Mouse (Mus musculus) lung, postnatal 0 days (tissue): Measurements from ENCODE around the gene 9130019O22Rik. TPM values are rescaled to one million over a fixed set of nuclear protein-coding genes. Genes with fewer than 3 reads are reported as not detected.
"Not testable (repeated sequence)": the region's sequence is repeated elsewhere in the genome, so short reads cannot be mapped to it uniquely, and the experiment has no call there.

Source experiments
- ATAC-seq: fragments of 200-750 bp; cut with Nextera tagmentation; 2 replicates; pipeline ENCODE4 v1.8.0; 2017; ENCODE audit warnings: moderate library complexity
- DNase-seq: peaks from one replicate; pipeline ENCODE4 v3.0.0-alpha.2; 2016; ENCODE audit warnings: low spot score
- H3K27ac ChIP-seq: fragments of 300-500 bp; sonication (generic); 2 replicates; pipeline ENCODE4 v1.5.1; 2014; ENCODE audit warnings: antibody characterized with exemption, mild to moderate bottlenecking, low read length, mixed read lengths
- H3K27me3 ChIP-seq: fragments of 300-500 bp; sonication (generic); replicated peaks from 2 replicates; pipeline ENCODE4 v1.6.1; 2014; ENCODE audit warnings: low read length, mixed read lengths; ENCODE audit not compliant: insufficient read depth
- H3K36me3 ChIP-seq: fragments of 300-500 bp; sonication (generic); 2 replicates; pipeline ENCODE4 v1.6.1; 2014; ENCODE audit warnings: low read length, mixed read lengths; ENCODE audit not compliant: insufficient read depth
- H3K4me1 ChIP-seq: fragments of 300-500 bp; sonication (generic); 2 replicates; pipeline ENCODE4 v1.6.1; 2014; ENCODE audit warnings: antibody characterized with exemption, low read depth, low read length, mixed read lengths; ENCODE audit not compliant: insufficient read depth
- H3K4me2 ChIP-seq: fragments of 300-500 bp; sonication (generic); replicated peaks from 2 replicates; pipeline ENCODE4 v1.6.1; 2014; ENCODE audit warnings: low read depth, mild to moderate bottlenecking, low read length, moderate library complexity, mixed read lengths
- H3K4me3 ChIP-seq: fragments of 300-500 bp; sonication (generic); 2 replicates; pipeline ENCODE4 v1.5.1; 2014; ENCODE audit warnings: low read depth, low read length
- H3K9ac ChIP-seq: fragments of 300-500 bp; sonication (generic); replicated peaks from 2 replicates; pipeline ENCODE4 v1.6.1; 2014; ENCODE audit warnings: low read depth, mild to moderate bottlenecking
- H3K9me3 ChIP-seq: fragments of 300-500 bp; sonication (generic); 2 replicates; pipeline ENCODE4 v1.6.1; 2016; ENCODE audit warnings: low read length, mixed read lengths
- CTCF ChIP-seq: IDR thresholded peaks from 2 replicates; pipeline ENCODE4 v1.5.1; 2016; ENCODE audit warnings: antibody characterized with exemption, mild to moderate bottlenecking
- EP300 ChIP-seq: IDR thresholded peaks from 2 replicates; pipeline ENCODE4 v1.6.1; 2016; ENCODE audit warnings: antibody characterized with exemption, mild to moderate bottlenecking, control low read depth
- WGBS: fragments of 180-500 bp; shearing (Covaris S2); extraction: QIAGEN DNeasy Blood & Tissue Kit; methylation state at CpG from one replicate; pipeline ENCODE4 v1.1.7; 2014; 5-methylcytosine and 5-hydroxymethylcytosine counted together
- polyA plus RNA-seq: library from polyadenylated mRNA; unstranded; fragments of >200 nt; fragmentation: Nextera tagmentation; extraction: Ambion mirVana; gene quantifications from 2 replicates; pipeline ENCODE4 v1.2.1, GENCODE M21; 2015

Gene 9130019O22Rik
- polyA plus RNA-seq, 1 experiment from 2014 or later: 5.4 TPM

GRCm38 (mm10) chr7:127378310-127378921, 8.6 kb downstream of the 9130019O22Rik start:
- no peaks in the 10 kb centered on the region for H3K9me3 ChIP-seq
- no peak overlapping the region for H3K4me3 ChIP-seq
- H3K4me2 ChIP-seq: no peak overlapping the region
- ATAC-seq (no peak), DNase-seq (no peak)
- no peak overlapping the region for H3K27ac ChIP-seq
- no peaks in the 10 kb centered on the region for H3K27me3 ChIP-seq
- TF ChIP-seq CTCF (no peak), EP300 (no peak)
- H3K9ac ChIP-seq: no peak overlapping the region
- H3K4me1 ChIP-seq: peaks cover 2% of the 10 kb centered on the region; the same call in 1 of the 2 replicates
- 72% methylated on average over 6 of the region's 6 CpGs for WGBS
- no peaks in the 10 kb centered on the region for H3K36me3 ChIP-seq

GRCm38 (mm10) chr7:127375271-127376245, 11.4 kb downstream of the 9130019O22Rik start, which contains the start of gene Zfp747:
TSS of gene Zfp747 (minus strand) at chr7:127376050.
- H3K9ac ChIP-seq: peak within 1 kb of the TSS; percentile 70
- H3K4me2 ChIP-seq: peak within 1 kb of the TSS; percentile 72
- ATAC-seq (peak; percentile 99), DNase-seq (peak; percentile 98)
- not testable (repeated sequence) for H3K27me3 ChIP-seq, H3K9me3 ChIP-seq, H3K36me3 ChIP-seq, H3K4me1 ChIP-seq
- peak within 1 kb of the TSS; percentile 65 for H3K4me3 ChIP-seq
- peak within 1 kb of the TSS; percentile 79 for H3K27ac ChIP-seq
- peak; percentile 81 for TF ChIP-seq CTCF
- 1% methylated on average over 47 of the region's 49 CpGs for WGBS

GRCm38 (mm10) chr7:127371870-127372269, 15.1 kb downstream of the 9130019O22Rik start:
- H3K4me3 ChIP-seq, H3K27me3 ChIP-seq, H3K27ac ChIP-seq, H3K36me3 ChIP-seq, ATAC-seq, H3K9me3 ChIP-seq, DNase-seq, H3K4me2 ChIP-seq, H3K9ac ChIP-seq, H3K4me1 ChIP-seq: not testable (repeated sequence)
- peak; percentile 33; the same call in 1 of the 2 replicates for TF ChIP-seq CTCF
- WGBS: 72% methylated on average over 3 of the region's 3 CpGs

- Histone ChIP-seq H3K36me3 (no peaks in the 10 kb centered on the region), H3K27ac (no peak overlapping the region), H3K4me3 (no peak overlapping the region), H3K9me3 (no peaks in the 10 kb centered on the region), H3K9ac (no peak overlapping the region), H3K4me1 (peaks cover 2% of the 10 kb centered on the region; the same call in 1 of the 2 replicates), H3K4me2 (no peak overlapping the region), H3K27me3 (no peaks in the 10 kb centered on the region)
- WGBS: 66% methylated on average over 2 of the region's 2 CpGs
- ATAC-seq (no peak), DNase-seq (no peak)
- TF ChIP-seq EP300 (no peak), CTCF (no peak)
Measured at GRCm38 (mm10) chr7:127371213-127371612, 15.8 kb downstream of the 9130019O22Rik start.

- WGBS: 63% methylated on average over 3 of the region's 3 CpGs
- no peak overlapping the region for H3K9ac ChIP-seq
- no peak overlapping the region for H3K4me3 ChIP-seq
- H3K9me3 ChIP-seq: no peaks in the 10 kb centered on the region
- H3K27ac ChIP-seq: no peak overlapping the region
- no peak for ATAC-seq
- H3K27me3 ChIP-seq: no peaks in the 10 kb centered on the region
- DNase-seq: peak; percentile 25
- H3K4me2 ChIP-seq: no peak overlapping the region
- peaks cover 5% of the 10 kb centered on the region; the same call in 1 of the 2 replicates for H3K4me1 ChIP-seq
- H3K36me3 ChIP-seq: no peaks in the 10 kb centered on the region
- TF ChIP-seq EP300 (no peak; the same call in 1 of the 2 replicates), CTCF (no peak)
Measured at GRCm38 (mm10) chr7:127366249-127366648, 20.7 kb downstream of the 9130019O22Rik start.

- peak; percentile 69 for DNase-seq
- ATAC-seq: peak; percentile 35; the same call in 1 of the 2 replicates
- TF ChIP-seq EP300 (no peak), CTCF (no peak)
Measured at GRCm38 (mm10) chr7:127364166-127364565, 22.8 kb downstream of the 9130019O22Rik start.

More at GRCm38 (mm10) chr7:127364166-127364565, 22.8 kb downstream of the 9130019O22Rik start:
- no peak overlapping the region for H3K27ac ChIP-seq
- peak overlapping the region; percentile 33 for H3K4me3 ChIP-seq
- no peaks in the 10 kb centered on the region for H3K9me3 ChIP-seq
- 65% methylated on average over 4 of the region's 4 CpGs for WGBS
- no peak overlapping the region for H3K9ac ChIP-seq
- H3K4me2 ChIP-seq: peak overlapping the region; percentile 64
- H3K4me1 ChIP-seq: peaks cover 5% of the 10 kb centered on the region; the same call in 1 of the 2 replicates
- no peaks in the 10 kb centered on the region for H3K27me3 ChIP-seq
- H3K36me3 ChIP-seq: no peaks in the 10 kb centered on the region
